Mouse (Mus musculus) heart, postnatal 0 days (tissue): ENCODE data around the gene Cd164l2.

Experiments
- CTCF ChIP-seq: IDR thresholded peaks from 2 replicates; pipeline ENCODE4 v1.5.1; 2016; ENCODE audit warnings: antibody characterized with exemption, control low read depth, low read depth
- EP300 ChIP-seq: IDR thresholded peaks from 2 replicates; pipeline ENCODE4 v1.6.1; 2016; ENCODE audit warnings: antibody characterized with exemption, low read depth

GRCm38 (mm10) chr4:133240934-133241908 is 29.3 kb downstream of the Cd164l2 start:
- TF ChIP-seq CTCF = no peak
- no peak for TF ChIP-seq EP300
